Mouse (Mus musculus) liver, embryonic 11.5 days (tissue): Measurements from ENCODE around the gene Slc38a3. TPM values are rescaled to one million over a fixed set of nuclear protein-coding genes. Genes with fewer than 3 reads are reported as not detected.
A peak's percentile ranks its signal among the peaks of the same experiment; 100 is the strongest.

Experiments
- ATAC-seq: fragments of 200-750 bp; cut with Nextera tagmentation; replicated peaks from 2 replicates; pipeline ENCODE4 v1.8.0; 2017; ENCODE audit warnings: moderate number of reproducible peaks, mild to moderate bottlenecking, moderate TSS enrichment, moderate library complexity; ENCODE audit not compliant: low FRiP score
- DNase-seq: peaks from one replicate; pipeline ENCODE4 v3.0.0-alpha.2; 2017; ENCODE audit warnings: low spot score
- H3K27ac ChIP-seq: fragments of 300-500 bp; sonication (generic); 2 replicates; pipeline ENCODE4 v1.5.1; 2014; ENCODE audit warnings: mild to moderate bottlenecking, low read depth, low read length, control low read depth
- H3K27me3 ChIP-seq: fragments of 300-500 bp; sonication (generic); replicated peaks from 2 replicates; pipeline ENCODE4 v1.6.1; 2014; ENCODE audit warnings: low read length, mixed read lengths; ENCODE audit not compliant: control insufficient read depth, insufficient read depth
- H3K36me3 ChIP-seq: fragments of 300-500 bp; sonication (generic); 2 replicates; pipeline ENCODE4 v1.6.1; 2014; ENCODE audit warnings: mild to moderate bottlenecking, low read length, moderate library complexity, mixed read lengths; ENCODE audit not compliant: control insufficient read depth, insufficient read depth
- H3K4me1 ChIP-seq: fragments of 300-500 bp; sonication (generic); replicated peaks from 2 replicates; pipeline ENCODE4 v1.6.1; 2014; ENCODE audit warnings: low read length, mixed read lengths; ENCODE audit not compliant: control insufficient read depth, insufficient read depth
- H3K4me2 ChIP-seq: fragments of 300-500 bp; sonication (generic); 2 replicates; pipeline ENCODE4 v1.6.1; 2014; ENCODE audit warnings: mild to moderate bottlenecking, control low read depth, moderate library complexity
- H3K4me3 ChIP-seq: fragments of 300-500 bp; sonication (generic); 2 replicates; pipeline ENCODE4 v1.5.1; 2014; ENCODE audit warnings: low read depth, low read length, control low read depth
- H3K9ac ChIP-seq: fragments of 300-500 bp; sonication (generic); 2 replicates; pipeline ENCODE4 v1.6.1; 2014; ENCODE audit warnings: low read depth, low read length, control low read depth
- H3K9me3 ChIP-seq: fragments of 300-500 bp; sonication (generic); 2 replicates; pipeline ENCODE4 v1.6.1; 2016; ENCODE audit warnings: low read length, inconsistent platforms, mixed read lengths; ENCODE audit not compliant: control insufficient read depth
- WGBS: fragments of 180-500 bp; shearing (Covaris S2); extraction: QIAGEN DNeasy Blood & Tissue Kit; methylation state at CpG from one replicate; pipeline ENCODE4 v1.1.7; 2014; 5-methylcytosine and 5-hydroxymethylcytosine counted together
- polyA plus RNA-seq: library from polyadenylated mRNA; unstranded; fragments of >200 nt; fragmentation: Nextera tagmentation; extraction: Ambion mirVana; gene quantifications from 2 replicates; pipeline ENCODE4 v1.2.1, GENCODE M21; 2014

Slc38a3 gene
- polyA plus RNA-seq, 1 experiment from 2014 or later = 4.0 TPM

DNA sequence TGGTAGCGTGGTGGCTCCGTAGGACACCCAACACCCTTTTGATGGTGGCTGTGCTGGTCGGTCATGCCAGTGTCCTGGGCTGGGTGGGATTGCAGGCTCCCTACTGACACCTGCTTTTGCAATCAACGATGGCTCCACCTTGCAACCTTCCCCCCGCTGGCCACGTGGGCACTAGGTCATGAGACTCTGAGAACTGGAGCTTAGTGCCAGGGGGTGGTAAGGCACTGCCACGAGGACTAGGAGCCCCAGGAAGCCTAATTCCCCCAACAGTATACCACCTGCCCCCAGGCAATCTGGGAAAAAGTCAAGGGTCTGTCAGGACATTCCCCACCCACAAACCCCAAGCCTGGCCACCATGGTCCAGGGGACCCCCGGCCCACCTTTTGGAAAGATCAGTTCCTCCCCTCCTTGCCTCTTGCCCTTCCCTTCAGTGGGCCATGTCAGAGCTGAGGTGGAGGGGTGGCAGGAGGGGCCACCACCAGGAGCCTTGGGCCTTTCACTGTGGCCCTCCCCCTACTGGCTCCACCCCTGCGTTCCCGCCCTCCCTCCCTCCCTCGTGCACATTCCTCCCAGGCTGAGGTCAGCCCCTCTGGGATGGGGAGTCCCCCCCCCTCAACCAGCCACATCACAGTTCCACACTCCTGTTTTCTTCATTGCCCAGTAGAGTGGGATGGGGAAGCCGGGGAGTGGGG, 60.4 kb downstream of the Slc38a3 start, which contains the start of gene Sema3b:
Gene Sema3b (minus strand): TSS at position 489 of the 692 bp plus-strand sequence.
- no peaks in the 10 kb centered on the region for H3K9me3 ChIP-seq
- ATAC-seq (no peak), DNase-seq (no peak)
- no peaks in the 10 kb centered on the region; the same call in 1 of the 2 replicates for H3K27me3 ChIP-seq
- no peak within 1 kb of the TSS for H3K9ac ChIP-seq
- no peaks in the 10 kb centered on the region for H3K36me3 ChIP-seq
- peaks cover 37% of the 10 kb centered on the region for H3K4me1 ChIP-seq
- H3K4me2 ChIP-seq = no peak within 1 kb of the TSS
- no peak within 1 kb of the TSS for H3K27ac ChIP-seq
- WGBS = 56% methylated on average over 11 of the region's 12 CpGs
- no peak within 1 kb of the TSS for H3K4me3 ChIP-seq

DNA sequence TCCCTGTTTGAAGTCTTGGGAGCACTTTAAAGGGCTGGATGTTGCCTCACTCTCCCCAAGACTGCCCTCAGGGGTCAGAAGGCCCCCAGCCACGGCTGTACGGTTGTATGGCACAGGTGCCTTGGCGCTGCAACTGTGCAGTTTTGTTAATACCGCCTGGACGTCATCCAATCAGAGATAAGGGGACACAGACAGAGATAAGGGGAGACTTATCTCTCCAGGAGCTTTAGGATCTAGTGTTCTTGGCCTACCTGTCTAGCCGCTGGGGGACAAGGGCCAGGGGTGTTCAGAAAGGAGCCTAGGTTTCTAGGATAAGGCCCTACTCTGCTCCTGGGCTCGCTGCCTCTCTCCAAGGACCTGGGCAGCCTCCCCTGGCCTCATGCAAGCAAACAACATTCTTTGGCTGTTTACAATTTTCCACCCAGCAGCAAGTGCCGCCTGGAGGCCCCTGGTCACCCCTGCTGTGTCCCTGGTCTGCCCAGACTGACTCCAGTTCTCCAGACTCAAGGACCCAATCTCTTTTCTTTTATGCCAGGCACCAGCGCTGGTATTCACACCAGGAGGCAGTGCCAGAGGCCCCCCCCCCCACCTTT, 61.6 kb downstream of the Slc38a3 start:
- no peaks in the 10 kb centered on the region for H3K9me3 ChIP-seq
- H3K4me2 ChIP-seq = no peak overlapping the region
- DNase-seq (no peak), ATAC-seq (no peak)
- peaks cover 31% of the 10 kb centered on the region for H3K4me1 ChIP-seq
- H3K27ac ChIP-seq = no peak overlapping the region
- no peaks in the 10 kb centered on the region; the same call in 1 of the 2 replicates for H3K27me3 ChIP-seq
- WGBS = 45% methylated on average over 9 of the region's 9 CpGs
- H3K9ac ChIP-seq = no peak overlapping the region
- H3K36me3 ChIP-seq = no peaks in the 10 kb centered on the region
- H3K4me3 ChIP-seq = no peak overlapping the region

DNA sequence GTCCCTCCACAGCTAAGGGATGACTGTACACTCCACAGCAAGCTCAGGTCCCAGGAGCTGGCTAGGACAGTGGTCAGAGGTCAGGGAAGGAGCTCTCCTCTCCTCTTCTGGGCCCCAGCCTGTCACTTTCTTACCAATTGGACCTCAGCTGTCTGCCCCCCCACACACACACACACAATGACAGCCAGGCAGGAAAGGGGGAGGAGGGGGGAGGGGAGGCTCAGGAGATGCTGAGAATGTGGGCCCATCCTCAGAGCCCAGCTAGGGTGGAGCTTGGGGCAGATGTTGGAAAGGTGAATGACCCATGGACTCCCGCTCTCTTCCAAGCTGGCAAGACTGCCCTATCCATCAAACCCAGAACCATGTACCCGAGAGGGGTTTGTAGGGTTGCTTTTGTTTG, 62.3 kb downstream of the Slc38a3 start:
- Histone ChIP-seq H3K4me1 (peaks cover 31% of the 10 kb centered on the region), H3K27ac (no peak overlapping the region), H3K9ac (no peak overlapping the region), H3K27me3 (no peaks in the 10 kb centered on the region; the same call in 1 of the 2 replicates), H3K36me3 (no peaks in the 10 kb centered on the region), H3K4me3 (no peak overlapping the region), H3K4me2 (no peak overlapping the region), H3K9me3 (no peaks in the 10 kb centered on the region)
- ATAC-seq (no peak), DNase-seq (no peak)
- WGBS = 78% methylated on average over 2 of the region's 2 CpGs

DNA sequence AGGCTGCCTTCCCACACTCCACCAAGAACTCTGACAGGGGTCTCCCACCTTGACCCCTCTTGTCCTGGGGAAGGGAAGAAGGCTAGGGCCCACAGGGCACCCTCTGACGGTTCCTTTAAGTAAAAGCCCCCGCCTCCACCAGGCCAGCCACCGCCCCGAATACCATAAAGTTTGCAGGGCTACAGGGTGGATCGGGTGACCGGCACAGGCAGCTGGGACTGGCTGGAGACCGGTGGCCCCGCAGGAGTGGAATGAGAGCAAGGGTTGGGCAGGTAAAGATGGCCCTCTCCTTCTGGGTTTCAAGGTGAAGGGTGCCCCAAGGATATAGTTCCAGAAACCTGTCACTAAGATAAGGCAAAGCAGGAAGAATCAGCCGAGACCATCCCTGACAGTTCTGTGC, 62.7 kb downstream of the Slc38a3 start:
- Histone ChIP-seq H3K9me3 (no peaks in the 10 kb centered on the region), H3K4me2 (no peak overlapping the region), H3K4me3 (no peak overlapping the region), H3K9ac (no peak overlapping the region), H3K27me3 (no peaks in the 10 kb centered on the region; the same call in 1 of the 2 replicates), H3K36me3 (no peaks in the 10 kb centered on the region), H3K4me1 (peaks cover 26% of the 10 kb centered on the region), H3K27ac (no peak overlapping the region)
- ATAC-seq (no peak), DNase-seq (no peak)
- WGBS = 24% methylated on average over 9 of the region's 9 CpGs

DNA sequence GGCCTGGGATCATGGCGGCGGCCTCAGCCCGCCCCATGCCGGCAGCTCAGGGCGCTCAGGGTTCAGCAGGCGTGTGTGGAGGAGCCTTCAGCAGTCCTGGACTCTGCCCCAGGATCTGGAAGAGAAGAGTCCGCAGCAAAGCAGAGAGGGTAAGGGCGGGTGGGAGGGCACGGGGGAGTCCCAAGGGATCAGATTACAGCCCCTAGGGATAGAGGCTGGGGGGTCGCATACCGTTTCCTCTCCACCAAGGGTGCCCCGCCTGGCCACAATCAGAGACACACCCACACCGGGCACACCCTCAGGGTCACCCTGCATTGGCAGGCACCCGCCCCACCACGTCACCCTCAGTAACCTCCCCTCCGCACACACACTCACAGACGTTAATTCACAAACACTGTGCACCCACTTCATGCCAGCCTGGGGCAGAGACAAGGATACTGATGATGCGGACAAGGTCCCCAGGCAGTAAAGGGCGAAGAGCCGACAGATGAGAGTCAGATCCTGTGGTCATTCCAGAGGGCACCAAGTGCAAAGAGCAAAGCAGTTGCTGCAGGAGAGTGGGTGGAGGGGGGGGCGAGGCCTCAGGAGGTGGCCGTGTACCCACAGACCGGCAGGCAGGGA, 64.2 kb downstream of the Slc38a3 start:
- H3K27ac ChIP-seq = no peak overlapping the region
- no peaks in the 10 kb centered on the region for H3K9me3 ChIP-seq
- no peaks in the 10 kb centered on the region for H3K36me3 ChIP-seq
- DNase-seq (no peak), ATAC-seq (no peak)
- H3K4me1 ChIP-seq = peaks cover 21% of the 10 kb centered on the region
- H3K9ac ChIP-seq = no peak overlapping the region
- H3K27me3 ChIP-seq = peaks cover 8% of the 10 kb centered on the region
- 48% methylated on average over 23 of the region's 23 CpGs for WGBS
- no peak overlapping the region for H3K4me3 ChIP-seq
- H3K4me2 ChIP-seq = no peak overlapping the region

DNA sequence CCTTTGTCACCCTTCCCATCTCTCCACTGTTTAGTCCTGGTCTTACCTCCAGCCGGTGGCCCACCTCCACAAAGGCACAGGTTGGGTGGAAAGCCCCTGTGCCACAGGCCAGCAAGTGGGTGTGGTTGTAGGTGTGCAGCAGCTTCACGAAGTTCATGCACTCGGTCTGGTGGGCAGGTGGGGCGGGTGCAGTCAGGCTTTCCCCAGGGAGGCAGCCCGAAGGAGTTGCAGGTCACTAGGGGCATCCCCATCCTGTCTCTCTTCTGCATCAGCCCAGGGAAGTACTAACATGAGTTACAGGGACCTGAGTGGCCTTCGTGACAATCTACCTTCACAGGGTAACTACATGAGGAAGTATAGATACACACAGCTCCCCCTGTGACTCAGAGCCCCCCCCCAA, 66.1 kb downstream of the Slc38a3 start:
- H3K4me1 ChIP-seq = peaks cover 15% of the 10 kb centered on the region
- no peak overlapping the region for H3K9ac ChIP-seq
- whole genome bisulfite sequencing = 72% methylated on average over 6 of the region's 6 CpGs
- peaks cover 24% of the 10 kb centered on the region for H3K27me3 ChIP-seq
- H3K4me3 ChIP-seq = no peak overlapping the region
- H3K9me3 ChIP-seq = no peaks in the 10 kb centered on the region
- H3K27ac ChIP-seq = no peak overlapping the region
- no peaks in the 10 kb centered on the region for H3K36me3 ChIP-seq
- no peak overlapping the region for H3K4me2 ChIP-seq
- ATAC-seq (no peak), DNase-seq (no peak)

DNA sequence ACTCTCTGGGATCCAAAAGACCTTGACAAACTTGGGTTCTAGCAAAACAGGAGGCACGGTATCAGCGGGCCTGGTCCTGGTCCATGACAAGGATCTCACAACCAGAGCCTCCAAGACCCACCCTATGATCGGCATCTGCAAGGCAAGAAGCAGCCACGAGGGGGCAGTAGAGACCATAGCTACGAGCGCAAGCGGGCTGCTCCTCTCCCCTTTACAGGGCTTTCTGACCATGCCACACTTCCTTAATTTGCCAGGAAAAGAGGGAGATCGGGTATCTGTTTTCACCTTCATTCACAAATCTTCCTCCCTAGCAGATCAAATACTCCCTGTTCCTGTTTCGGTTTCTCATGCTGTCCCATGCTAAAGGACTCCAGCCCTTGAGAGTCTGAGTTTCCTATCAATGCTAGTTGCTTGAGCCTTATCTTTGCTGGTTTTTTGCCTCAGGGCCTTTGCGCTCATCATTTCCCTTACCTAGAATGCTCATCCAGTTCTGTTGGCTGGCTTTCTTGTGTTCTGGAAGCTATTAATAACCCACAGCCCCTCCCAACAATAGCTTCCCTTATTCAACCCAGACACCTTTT, 67.2 kb downstream of the Slc38a3 start:
- H3K27ac ChIP-seq = no peak overlapping the region
- no peaks in the 10 kb centered on the region for H3K9me3 ChIP-seq
- H3K9ac ChIP-seq = no peak overlapping the region
- DNase-seq (peak; percentile 91), ATAC-seq (peak; percentile 69)
- WGBS = 7% methylated on average over 10 of the region's 10 CpGs
- peaks cover 24% of the 10 kb centered on the region for H3K27me3 ChIP-seq
- H3K36me3 ChIP-seq = no peaks in the 10 kb centered on the region
- H3K4me3 ChIP-seq = peak overlapping the region; percentile 18; the same call in 1 of the 2 replicates
- H3K4me1 ChIP-seq = peaks cover 10% of the 10 kb centered on the region
- peak overlapping the region; percentile 44 for H3K4me2 ChIP-seq

DNA sequence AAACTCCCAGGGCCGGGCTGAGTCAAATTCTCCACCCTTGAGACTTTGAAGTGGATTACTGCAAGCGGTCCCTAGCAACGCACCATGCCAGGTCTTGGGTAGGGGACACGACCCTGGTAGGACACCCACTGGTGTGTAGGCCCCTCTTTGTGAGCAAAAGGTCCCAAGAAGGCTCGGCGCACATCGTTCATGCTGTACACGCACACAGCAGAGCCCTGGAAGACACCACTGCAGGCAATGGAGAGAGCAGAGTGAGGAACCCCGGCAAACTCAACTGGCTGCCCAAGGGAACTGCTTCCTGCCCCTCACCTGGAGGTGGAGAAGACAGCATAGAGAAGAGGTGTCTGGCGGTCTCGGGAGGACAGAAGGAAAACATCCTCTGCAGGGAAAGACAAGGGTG, 68.1 kb downstream of the Slc38a3 start:
- peaks cover 24% of the 10 kb centered on the region for H3K27me3 ChIP-seq
- H3K4me1 ChIP-seq = peaks cover 8% of the 10 kb centered on the region

More for the DNA sequence above, 68.1 kb downstream of the Slc38a3 start:
- DNase-seq (no peak), ATAC-seq (no peak)
- no peak overlapping the region for H3K4me3 ChIP-seq
- no peaks in the 10 kb centered on the region for H3K36me3 ChIP-seq
- no peaks in the 10 kb centered on the region for H3K9me3 ChIP-seq
- no peak overlapping the region for H3K27ac ChIP-seq
- no peak overlapping the region for H3K9ac ChIP-seq
- 85% methylated on average over 11 of the region's 11 CpGs for WGBS
- no peak overlapping the region for H3K4me2 ChIP-seq
